Mouse (Mus musculus) kidney, adult 2 months (tissue): ENCODE data around the gene Gltpd2. TPM values are rescaled to one million over a fixed set of nuclear protein-coding genes. Genes with fewer than 3 reads are reported as not detected.

Source experiments
- DNase-seq: peaks from one replicate; pipeline ENCODE4 v3.0.0; 2021
- H3K27ac ChIP-seq: fragments of 200-500 bp; 2 replicates; pipeline ENCODE4 v1.5.1; 2012; ENCODE audit warnings: low read depth, low read length, control low read depth, inconsistent platforms; ENCODE audit not compliant: insufficient read depth
- H3K27me3 ChIP-seq: fragments of 200-500 bp; replicated peaks from 2 replicates; pipeline ENCODE4 v1.6.1; 2012; ENCODE audit warnings: mild to moderate bottlenecking, moderate library complexity, low read length, inconsistent platforms; ENCODE audit not compliant: control insufficient read depth, insufficient read depth
- H3K36me3 ChIP-seq: fragments of 200-500 bp; 2 replicates; pipeline ENCODE4 v1.6.1; 2012; ENCODE audit warnings: mild to moderate bottlenecking, moderate library complexity, low read length, inconsistent platforms; ENCODE audit not compliant: control insufficient read depth, insufficient read depth
- H3K4me1 ChIP-seq: fragments of 200-500 bp; 2 replicates; pipeline ENCODE4 v1.6.1; 2011; ENCODE audit warnings: low read length; ENCODE audit not compliant: control insufficient read depth, insufficient read depth
- H3K4me3 ChIP-seq: fragments of 200-500 bp; 2 replicates; pipeline ENCODE4 v1.5.1; 2011; ENCODE audit warnings: mild to moderate bottlenecking, low read depth, low read length, control low read depth; ENCODE audit not compliant: insufficient read depth
- CTCF ChIP-seq: fragments of 200-500 bp; conservative IDR thresholded peaks from 2 replicates; pipeline ENCODE4 v1.5.1; 2011; ENCODE audit warnings: low read depth, mild to moderate bottlenecking, control low read depth, low read length, moderate library complexity, mixed read lengths; ENCODE audit not compliant: insufficient read depth, insufficient read length
- POLR2A ChIP-seq: fragments of 200-500 bp; IDR thresholded peaks from one replicate; pipeline ENCODE4 v1.6.1; 2011; ENCODE audit warnings: low read depth, low read length, control low read depth
- WGBS: fragments of 180-500 bp; shearing (Covaris S2); methylation state at CpG from one replicate; pipeline ENCODE4 v1.1.7; 2018; 5-methylcytosine and 5-hydroxymethylcytosine counted together
- polyA plus RNA-seq: library from polyadenylated mRNA; depleted of rRNA; stranded (reverse); fragments of >200 nt; gene quantifications from 2 replicates; pipeline ENCODE4 v1.2.3, GENCODE M21; 2012

The Gltpd2 gene
- polyA plus RNA-seq, 1 experiment: 2.8 TPM

DNA sequence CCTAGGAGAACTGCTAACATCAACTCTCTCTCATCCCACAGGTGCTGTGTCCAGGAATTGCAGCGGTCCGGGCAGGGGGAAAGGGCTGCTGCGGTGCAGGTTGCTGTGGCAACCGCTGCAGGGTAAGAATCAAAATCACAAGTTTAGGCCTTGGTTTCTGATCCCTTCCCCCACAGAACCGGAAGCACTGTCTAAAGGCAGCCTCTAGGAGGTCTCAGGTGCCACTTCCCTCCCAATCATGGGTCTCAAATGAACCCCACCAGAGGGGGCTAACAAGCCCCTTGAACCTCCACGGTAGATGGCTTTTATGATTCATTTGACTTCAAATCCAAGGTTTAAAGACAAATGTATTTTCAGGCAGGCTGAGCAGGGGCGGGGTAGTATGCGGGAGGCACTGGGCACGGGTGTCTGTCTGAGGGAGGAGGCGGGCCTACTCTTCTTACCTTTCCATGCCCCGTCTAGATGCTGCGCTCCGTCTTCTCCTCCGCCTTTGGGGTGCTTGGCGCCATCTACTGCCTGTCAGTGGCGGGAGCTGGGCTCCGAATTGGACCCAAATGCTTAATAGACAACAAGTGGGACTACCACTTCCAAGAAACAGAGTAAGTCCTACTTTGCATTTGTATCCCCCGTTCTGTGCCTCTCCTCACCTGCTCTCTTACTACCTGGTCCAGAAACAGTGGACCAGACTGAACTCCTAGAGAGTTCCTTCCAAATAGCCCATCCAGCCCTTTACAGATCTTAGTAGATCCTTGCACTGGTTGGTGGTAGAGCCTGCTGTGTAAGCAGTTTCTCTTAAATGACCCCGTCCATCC, 9.0 kb upstream of the Gltpd2 start:
- H3K4me3 ChIP-seq: no peak overlapping the region
- H3K27me3 ChIP-seq: no peaks in the 10 kb centered on the region
- no peaks in the 10 kb centered on the region for H3K36me3 ChIP-seq
- H3K4me1 ChIP-seq: no peaks in the 10 kb centered on the region
- TF ChIP-seq CTCF (peak; percentile 86), POLR2A (no peak)
- peak; percentile 49 for DNase-seq
- H3K27ac ChIP-seq: no peak overlapping the region
- WGBS: 14% methylated on average over 19 of the region's 19 CpGs

DNA sequence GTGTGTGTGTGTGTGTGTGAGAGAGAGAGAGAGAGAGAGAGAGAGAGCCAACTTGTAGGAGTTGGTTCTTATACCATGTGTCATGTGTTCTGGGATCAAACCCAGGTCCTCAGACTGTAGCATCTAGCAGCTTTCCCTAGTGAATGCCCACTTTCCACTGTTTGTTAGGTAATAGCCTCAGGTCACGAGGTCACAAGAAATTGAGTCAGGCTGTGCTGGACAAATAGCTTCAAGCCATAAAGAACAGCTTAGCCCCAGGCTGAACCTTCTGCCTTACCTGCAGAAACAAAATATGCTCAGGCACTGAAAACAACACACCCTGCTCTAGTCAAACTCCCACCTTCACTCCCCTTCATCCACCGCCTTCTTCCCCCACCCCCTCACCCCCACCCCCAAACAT, 7.8 kb upstream of the Gltpd2 start:
- TF ChIP-seq POLR2A: no peak
- no peak overlapping the region for H3K27ac ChIP-seq
- H3K4me1 ChIP-seq: no peaks in the 10 kb centered on the region
- no peak for DNase-seq
- H3K27me3 ChIP-seq: no peaks in the 10 kb centered on the region
- H3K36me3 ChIP-seq: no peaks in the 10 kb centered on the region
- 55% methylated on average over 2 of the region's 2 CpGs for whole genome bisulfite sequencing
- H3K4me3 ChIP-seq: no peak overlapping the region

DNA sequence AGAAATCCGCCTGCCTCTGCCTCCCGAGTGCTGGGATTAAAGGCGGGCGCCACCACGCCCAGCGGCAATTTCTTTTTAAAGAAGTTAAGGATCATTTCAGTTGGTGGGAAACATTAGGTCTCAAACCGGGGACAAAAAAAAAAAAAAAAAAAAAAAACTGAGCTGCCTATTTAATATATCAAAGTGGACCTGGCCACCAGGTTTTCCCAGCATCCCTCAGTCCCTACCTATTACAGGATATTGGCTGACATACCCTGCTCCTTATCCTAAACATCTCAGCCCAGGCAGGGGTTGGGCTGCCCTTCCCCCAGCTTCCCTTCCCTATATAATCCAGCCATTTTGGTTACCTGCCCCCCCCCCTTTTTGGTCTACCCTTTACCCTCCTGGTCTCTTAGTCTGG, 7.2 kb upstream of the Gltpd2 start:
- Histone ChIP-seq H3K27me3 (no peaks in the 10 kb centered on the region), H3K36me3 (no peaks in the 10 kb centered on the region), H3K4me1 (no peaks in the 10 kb centered on the region), H3K4me3 (no peak overlapping the region), H3K27ac (no peak overlapping the region)
- WGBS: 91% methylated on average over 7 of the region's 7 CpGs
- TF ChIP-seq POLR2A: no peak
- no peak for TF ChIP-seq CTCF
- no peak for DNase-seq

DNA sequence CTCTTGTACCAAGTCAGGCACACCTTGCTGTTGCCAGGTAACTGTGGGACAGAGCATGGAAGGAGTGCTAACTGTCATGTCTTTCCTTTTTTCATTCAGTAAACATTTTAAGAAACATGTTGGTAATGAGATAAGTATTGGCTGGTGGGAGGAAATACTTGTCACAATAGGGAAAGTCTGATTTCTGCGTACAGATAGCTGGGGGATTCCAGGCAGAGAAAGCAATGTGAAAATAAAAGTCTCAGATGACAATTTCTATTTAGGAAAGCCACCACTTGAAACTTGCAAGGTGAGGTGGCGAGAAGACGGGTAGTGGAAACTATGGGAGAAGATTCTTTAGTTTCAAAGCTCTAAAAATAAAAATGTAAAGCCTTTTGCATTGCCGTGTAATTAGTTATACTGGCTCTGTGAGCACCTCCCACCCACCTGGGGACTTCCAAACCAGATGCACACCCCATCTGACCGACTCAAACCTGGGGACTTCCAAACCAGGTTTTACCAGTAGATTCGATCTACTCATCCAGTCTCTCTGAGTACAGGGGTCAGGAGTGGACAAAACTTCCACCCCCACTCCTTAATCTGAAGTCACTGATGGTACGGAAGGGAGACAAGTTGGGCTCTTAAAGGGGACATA, 6.2 kb upstream of the Gltpd2 start:
- H3K4me1 ChIP-seq: no peaks in the 10 kb centered on the region
- no peak overlapping the region for H3K27ac ChIP-seq
- TF ChIP-seq POLR2A (no peak), CTCF (no peak)
- H3K4me3 ChIP-seq: no peak overlapping the region
- no peaks in the 10 kb centered on the region for H3K36me3 ChIP-seq
- 78% methylated on average over 7 of the region's 7 CpGs for WGBS
- H3K27me3 ChIP-seq: no peaks in the 10 kb centered on the region
- no peak for DNase-seq

DNA sequence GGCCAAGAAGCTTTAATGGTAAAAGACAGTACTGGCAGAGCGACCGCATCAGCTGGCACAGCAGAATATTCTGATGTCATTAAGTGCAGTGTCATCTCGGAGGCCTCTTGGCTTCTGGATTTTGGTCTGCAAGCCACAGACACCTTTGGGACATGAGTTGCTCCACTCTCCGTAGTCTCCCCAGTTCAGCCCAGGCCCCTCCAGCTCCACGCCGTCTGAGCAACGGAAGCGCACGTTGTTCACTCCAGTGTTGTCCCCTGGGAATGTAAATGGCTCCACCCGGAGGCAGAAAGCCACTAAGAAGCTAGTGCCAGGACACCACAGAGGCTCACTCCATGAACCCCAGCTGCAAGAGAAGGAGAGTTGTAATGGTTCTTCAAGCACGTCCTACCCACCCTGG, 5.5 kb upstream of the Gltpd2 start:
- H3K27me3 ChIP-seq: no peaks in the 10 kb centered on the region
- H3K4me1 ChIP-seq: no peaks in the 10 kb centered on the region
- H3K27ac ChIP-seq: no peak overlapping the region
- WGBS: 54% methylated on average over 11 of the region's 11 CpGs
- TF ChIP-seq POLR2A (no peak), CTCF (no peak)
- no peak for DNase-seq
- no peaks in the 10 kb centered on the region for H3K36me3 ChIP-seq
- no peak overlapping the region for H3K4me3 ChIP-seq

DNA sequence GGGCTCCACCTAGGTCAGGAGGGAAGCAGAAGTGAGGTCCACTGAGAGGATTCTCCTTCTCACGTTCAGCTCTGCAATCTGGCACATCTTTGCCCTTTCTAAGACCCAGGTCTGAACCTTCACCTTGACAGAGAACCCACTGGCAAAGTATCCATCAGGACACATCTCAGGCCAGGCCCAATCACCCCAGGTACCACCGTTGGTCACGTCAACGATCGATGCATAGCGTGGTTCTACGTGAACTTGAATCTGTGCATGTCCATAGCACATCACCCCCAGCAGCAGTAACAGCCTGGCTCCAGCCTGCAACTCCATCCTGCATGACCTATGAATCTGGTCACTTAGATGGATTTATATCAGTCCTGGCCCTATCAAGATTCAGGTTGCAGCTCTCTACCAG, 4.7 kb upstream of the Gltpd2 start, which contains the start of gene Vmo1:
Gene Vmo1 (minus strand): TSS at position 329 of the 400 bp plus-strand sequence.
- no peak for DNase-seq
- TF ChIP-seq CTCF (no peak), POLR2A (no peak)
- no peak within 1 kb of the TSS for H3K4me3 ChIP-seq
- no peaks in the 10 kb centered on the region for H3K27me3 ChIP-seq
- 84% methylated on average over 7 of the region's 7 CpGs for WGBS
- no peak within 1 kb of the TSS for H3K27ac ChIP-seq
- H3K4me1 ChIP-seq: no peaks in the 10 kb centered on the region
- H3K36me3 ChIP-seq: no peaks in the 10 kb centered on the region

DNA sequence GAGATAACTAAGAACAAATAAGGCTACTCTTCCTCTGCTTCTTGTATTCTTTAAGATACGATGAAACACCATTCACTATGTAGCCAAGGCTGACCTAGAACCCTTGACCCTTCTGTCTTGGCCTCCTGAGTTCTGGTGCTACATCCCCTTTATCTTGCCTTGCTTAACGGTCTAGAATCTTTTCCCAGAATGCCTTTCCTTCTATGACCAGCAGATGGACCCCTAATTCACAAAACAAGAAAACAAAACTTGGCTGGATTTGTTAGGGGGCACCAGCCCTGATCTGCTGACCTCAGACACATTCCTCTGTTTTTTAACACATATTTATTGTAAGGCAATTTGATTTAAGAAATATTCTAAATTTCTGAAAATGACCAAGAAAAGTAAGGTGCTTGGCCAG, 2.6 kb upstream of the Gltpd2 start:
- WGBS: 14% methylated on average over 2 of the region's 2 CpGs
- H3K27ac ChIP-seq: no peak overlapping the region
- no peaks in the 10 kb centered on the region for H3K4me1 ChIP-seq
- no peaks in the 10 kb centered on the region for H3K36me3 ChIP-seq
- no peak for TF ChIP-seq POLR2A
- TF ChIP-seq CTCF: peak; percentile 34
- DNase-seq: peak; percentile 64
- H3K27me3 ChIP-seq: no peaks in the 10 kb centered on the region
- H3K4me3 ChIP-seq: no peak overlapping the region
